Mouse (Mus musculus): ENCODE data around the gene Ralgps2. TPM values are rescaled to one million over a fixed set of nuclear protein-coding genes. Genes with fewer than 3 reads are reported as not detected.
A peak's percentile ranks its signal among the peaks of the same experiment; 100 is the strongest.

Ralgps2 gene
- polyA plus RNA-seq, 1 experiment = 5.9 TPM

- DNase-seq = no peak
- WGBS = 70% methylated on average over 4 of the region's 4 CpGs
- TF ChIP-seq CTCF (conservative IDR thresholded peaks at IDR 0.05; ENCODE audit: insufficient read depth, insufficient read length, low read depth, low read length) = no peak
- TF ChIP-seq POLR2A (IDR thresholded peaks at IDR 0.05; ENCODE audit: low read depth, low read length) = no peak
- no peaks in the 10 kb centered on the region for H3K27me3 ChIP-seq (replicated peaks; ENCODE audit: control insufficient read depth, insufficient read depth, low read length)
- H3K4me1 ChIP-seq (ENCODE audit: control insufficient read depth, insufficient read depth, low read length) = no peaks in the 10 kb centered on the region
- no peaks in the 10 kb centered on the region for H3K36me3 ChIP-seq (ENCODE audit: control insufficient read depth, insufficient read depth, low read length)
- H3K27ac ChIP-seq (ENCODE audit: insufficient read depth, low read depth, low read length) = no peak overlapping the region
- H3K4me3 ChIP-seq (ENCODE audit: insufficient read depth, low read depth, low read length) = no peak overlapping the region
Measured at GRCm38 (mm10) chr1:156854558-156854957, 84.9 kb downstream of the Ralgps2 start.

- Histone ChIP-seq H3K4me1 (ENCODE audit: control insufficient read depth, insufficient read depth, low read length) (no peaks in the 10 kb centered on the region), H3K36me3 (ENCODE audit: control insufficient read depth, insufficient read depth, low read length) (no peaks in the 10 kb centered on the region), H3K4me3 (ENCODE audit: insufficient read depth, low read depth, low read length) (no peak overlapping the region), H3K27ac (ENCODE audit: insufficient read depth, low read depth, low read length) (no peak overlapping the region), H3K27me3 (replicated peaks; ENCODE audit: control insufficient read depth, insufficient read depth, low read length) (no peaks in the 10 kb centered on the region)
- 91% methylated on average over 5 of the region's 5 CpGs for WGBS
- no peak for DNase-seq
- no peak for TF ChIP-seq CTCF (conservative IDR thresholded peaks at IDR 0.05; ENCODE audit: insufficient read depth, insufficient read length, low read depth, low read length)
- TF ChIP-seq POLR2A (IDR thresholded peaks at IDR 0.05; ENCODE audit: low read depth, low read length) = no peak
Measured at GRCm38 (mm10) chr1:156852872-156853271, 86.6 kb downstream of the Ralgps2 start.

- 76% methylated on average over 9 of the region's 9 CpGs for WGBS
- no peak for DNase-seq
- Histone ChIP-seq H3K4me1 (ENCODE audit: control insufficient read depth, insufficient read depth, low read length) (no peaks in the 10 kb centered on the region), H3K36me3 (ENCODE audit: control insufficient read depth, insufficient read depth, low read length) (no peaks in the 10 kb centered on the region), H3K27ac (ENCODE audit: insufficient read depth, low read depth, low read length) (no peak overlapping the region), H3K27me3 (replicated peaks; ENCODE audit: control insufficient read depth, insufficient read depth, low read length) (no peaks in the 10 kb centered on the region), H3K4me3 (ENCODE audit: insufficient read depth, low read depth, low read length) (no peak overlapping the region)
- no peak for TF ChIP-seq POLR2A (IDR thresholded peaks at IDR 0.05; ENCODE audit: low read depth, low read length)
Measured at GRCm38 (mm10) chr1:156852409-156852808, 87.0 kb downstream of the Ralgps2 start.

GRCm38 (mm10) chr1:156847098-156847497 is 92.3 kb downstream of the Ralgps2 start:
- 68% methylated on average over 4 of the region's 4 CpGs for WGBS
- no peak for TF ChIP-seq POLR2A (IDR thresholded peaks at IDR 0.05; ENCODE audit: low read depth, low read length)
- TF ChIP-seq CTCF (conservative IDR thresholded peaks at IDR 0.05; ENCODE audit: insufficient read depth, insufficient read length, low read depth, low read length) = no peak
- Histone ChIP-seq H3K36me3 (ENCODE audit: control insufficient read depth, insufficient read depth, low read length) (no peaks in the 10 kb centered on the region), H3K27me3 (replicated peaks; ENCODE audit: control insufficient read depth, insufficient read depth, low read length) (no peaks in the 10 kb centered on the region), H3K4me1 (ENCODE audit: control insufficient read depth, insufficient read depth, low read length) (no peaks in the 10 kb centered on the region), H3K4me3 (ENCODE audit: insufficient read depth, low read depth, low read length) (no peak overlapping the region), H3K27ac (ENCODE audit: insufficient read depth, low read depth, low read length) (no peak overlapping the region)
- no peak for DNase-seq

- H3K4me3 ChIP-seq (ENCODE audit: insufficient read depth, low read depth, low read length) = no peak overlapping the region
- WGBS = 85% methylated on average over 11 of the region's 11 CpGs
- H3K4me1 ChIP-seq (ENCODE audit: control insufficient read depth, insufficient read depth, low read length) = no peaks in the 10 kb centered on the region
- TF ChIP-seq CTCF (conservative IDR thresholded peaks at IDR 0.05; ENCODE audit: insufficient read depth, insufficient read length, low read depth, low read length) (no peak), POLR2A (IDR thresholded peaks at IDR 0.05; ENCODE audit: low read depth, low read length) (no peak)
- no peaks in the 10 kb centered on the region for H3K36me3 ChIP-seq (ENCODE audit: control insufficient read depth, insufficient read depth, low read length)
- H3K27ac ChIP-seq (ENCODE audit: insufficient read depth, low read depth, low read length) = no peak overlapping the region
- DNase-seq = no peak
- no peaks in the 10 kb centered on the region for H3K27me3 ChIP-seq (replicated peaks; ENCODE audit: control insufficient read depth, insufficient read depth, low read length)
Measured at GRCm38 (mm10) chr1:156841625-156842339, 97.6 kb downstream of the Ralgps2 start.

- DNase-seq = peak; percentile 71
- Histone ChIP-seq H3K27ac (ENCODE audit: insufficient read depth, low read depth, low read length) (peak overlapping the region; percentile 56; the same call in 1 of the 2 replicates), H3K4me1 (ENCODE audit: control insufficient read depth, insufficient read depth, low read length) (no peaks in the 10 kb centered on the region), H3K4me3 (ENCODE audit: insufficient read depth, low read depth, low read length) (peak overlapping the region; percentile 28), H3K27me3 (replicated peaks; ENCODE audit: control insufficient read depth, insufficient read depth, low read length) (no peaks in the 10 kb centered on the region), H3K36me3 (ENCODE audit: control insufficient read depth, insufficient read depth, low read length) (no peaks in the 10 kb centered on the region)
- WGBS = 8% methylated on average over 6 of the region's 6 CpGs
- TF ChIP-seq POLR2A (IDR thresholded peaks at IDR 0.05; ENCODE audit: low read depth, low read length) (no peak), CTCF (conservative IDR thresholded peaks at IDR 0.05; ENCODE audit: insufficient read depth, insufficient read length, low read depth, low read length) (no peak)
Measured at GRCm38 (mm10) chr1:156838695-156839094, 100.7 kb downstream of the Ralgps2 start.

- H3K36me3 ChIP-seq (ENCODE audit: control insufficient read depth, insufficient read depth, low read length) = no peaks in the 10 kb centered on the region
- peak within 1 kb of the TSS; percentile 28 for H3K4me3 ChIP-seq (ENCODE audit: insufficient read depth, low read depth, low read length)
- peak within 1 kb of the TSS; percentile 56; the same call in 1 of the 2 replicates for H3K27ac ChIP-seq (ENCODE audit: insufficient read depth, low read depth, low read length)
- 40% methylated on average over 4 of the region's 4 CpGs for WGBS
- H3K27me3 ChIP-seq (replicated peaks; ENCODE audit: control insufficient read depth, insufficient read depth, low read length) = no peaks in the 10 kb centered on the region
- TF ChIP-seq POLR2A (IDR thresholded peaks at IDR 0.05; ENCODE audit: low read depth, low read length) (no peak), CTCF (conservative IDR thresholded peaks at IDR 0.05; ENCODE audit: insufficient read depth, insufficient read length, low read depth, low read length) (no peak)
- peak; percentile 70 for DNase-seq
- no peaks in the 10 kb centered on the region for H3K4me1 ChIP-seq (ENCODE audit: control insufficient read depth, insufficient read depth, low read length)
Measured at GRCm38 (mm10) chr1:156838177-156838576, 101.2 kb downstream of the Ralgps2 start, which contains the start of gene Angptl1. TSS of gene Angptl1 (plus strand) at chr1:156838562.
